Mouse (Mus musculus): ENCODE measurements around the gene Tmem132b.

The Tmem132b gene

GRCm38 (mm10) chr5:125658959-125659749 lies 127.6 kb downstream of the Tmem132b start:
- no peak for DNase-seq (ENCODE audit: low read depth in 1 of 2, low spot score in 2 of 2)

GRCm38 (mm10) chr5:125675623-125676022 lies 144.0 kb downstream of the Tmem132b start:
- no peak for DNase-seq (ENCODE audit: low read depth in 1 of 2, low spot score in 2 of 2)

GRCm38 (mm10) chr5:125676025-125676623 lies 144.6 kb downstream of the Tmem132b start:
- no peak for DNase-seq (ENCODE audit: low read depth in 1 of 2, low spot score in 2 of 2)

- DNase-seq (ENCODE audit: low read depth in 1 of 2, low spot score in 2 of 2), result no peak
Measured at GRCm38 (mm10) chr5:125680889-125681288, 149.3 kb downstream of the Tmem132b start.

GRCm38 (mm10) chr5:125683491-125683890 lies 151.9 kb downstream of the Tmem132b start:
- DNase-seq (ENCODE audit: low read depth in 1 of 2, low spot score in 2 of 2), result no peak

- DNase-seq (ENCODE audit: low read depth in 1 of 2, low spot score in 2 of 2), result no peak
Measured at GRCm38 (mm10) chr5:125685681-125686331, 154.2 kb downstream of the Tmem132b start.

- DNase-seq (ENCODE audit: low read depth in 1 of 2, low spot score in 2 of 2), result no peak
Measured at GRCm38 (mm10) chr5:125692538-125692937, 161.0 kb downstream of the Tmem132b start.

- DNase-seq (ENCODE audit: low read depth in 1 of 2, low spot score in 2 of 2), result no peak
Measured at GRCm38 (mm10) chr5:125699395-125699794, 167.8 kb downstream of the Tmem132b start.

- DNase-seq (ENCODE audit: low read depth in 1 of 2, low spot score in 2 of 2), result no peak
Measured at GRCm38 (mm10) chr5:125700234-125700633, 168.7 kb downstream of the Tmem132b start.

- DNase-seq (ENCODE audit: low read depth in 1 of 2, low spot score in 2 of 2), result no peak
Measured at GRCm38 (mm10) chr5:125705379-125705778, 173.8 kb downstream of the Tmem132b start.

GRCm38 (mm10) chr5:125709160-125709559 lies 177.6 kb downstream of the Tmem132b start:
- DNase-seq (ENCODE audit: low read depth in 1 of 2, low spot score in 2 of 2), result no peak

GRCm38 (mm10) chr5:125726815-125727214 lies 195.2 kb downstream of the Tmem132b start:
- DNase-seq (ENCODE audit: low read depth in 1 of 2, low spot score in 2 of 2), result no peak

GRCm38 (mm10) chr5:125727436-125727835 lies 195.9 kb downstream of the Tmem132b start:
- DNase-seq (ENCODE audit: low read depth in 1 of 2, low spot score in 2 of 2), result no peak

- no peak for DNase-seq (ENCODE audit: low read depth in 1 of 2, low spot score in 2 of 2)
Measured at GRCm38 (mm10) chr5:125727936-125728335, 196.4 kb downstream of the Tmem132b start.

- DNase-seq (ENCODE audit: low read depth in 1 of 2, low spot score in 2 of 2), result no peak
Measured at GRCm38 (mm10) chr5:125728521-125728920, 196.9 kb downstream of the Tmem132b start.

GRCm38 (mm10) chr5:125733806-125734205 lies 202.2 kb downstream of the Tmem132b start:
- no peak for DNase-seq (ENCODE audit: low read depth in 1 of 2, low spot score in 2 of 2)

GRCm38 (mm10) chr5:125737105-125737504 lies 205.5 kb downstream of the Tmem132b start:
- DNase-seq (ENCODE audit: low read depth in 1 of 2, low spot score in 2 of 2), result no peak

GRCm38 (mm10) chr5:125743503-125743902 lies 211.9 kb downstream of the Tmem132b start:
- DNase-seq (ENCODE audit: low read depth in 1 of 2, low spot score in 2 of 2), result no peak

- DNase-seq (ENCODE audit: low read depth in 1 of 2, low spot score in 2 of 2), result no peak
Measured at GRCm38 (mm10) chr5:125745727-125746126, 214.2 kb downstream of the Tmem132b start.

GRCm38 (mm10) chr5:125751481-125751880 lies 219.9 kb downstream of the Tmem132b start:
- DNase-seq (ENCODE audit: low read depth in 1 of 2, low spot score in 2 of 2), result no peak

GRCm38 (mm10) chr5:125752546-125752945 lies 221.0 kb downstream of the Tmem132b start:
- no peak for DNase-seq (ENCODE audit: low read depth in 1 of 2, low spot score in 2 of 2)

GRCm38 (mm10) chr5:125756987-125757530 lies 225.5 kb downstream of the Tmem132b start:
- no peak for DNase-seq (ENCODE audit: low read depth in 1 of 2, low spot score in 2 of 2)
